Mouse (Mus musculus): ENCODE data around the gene Ly86.
A peak's percentile ranks its signal among the peaks of the same experiment; 100 is the strongest.

The Ly86 gene

GRCm38 (mm10) chr13:37432653-37433052 is 87.6 kb downstream of the Ly86 start:
- no peak for DNase-seq (ENCODE audit: low read depth)

DNA sequence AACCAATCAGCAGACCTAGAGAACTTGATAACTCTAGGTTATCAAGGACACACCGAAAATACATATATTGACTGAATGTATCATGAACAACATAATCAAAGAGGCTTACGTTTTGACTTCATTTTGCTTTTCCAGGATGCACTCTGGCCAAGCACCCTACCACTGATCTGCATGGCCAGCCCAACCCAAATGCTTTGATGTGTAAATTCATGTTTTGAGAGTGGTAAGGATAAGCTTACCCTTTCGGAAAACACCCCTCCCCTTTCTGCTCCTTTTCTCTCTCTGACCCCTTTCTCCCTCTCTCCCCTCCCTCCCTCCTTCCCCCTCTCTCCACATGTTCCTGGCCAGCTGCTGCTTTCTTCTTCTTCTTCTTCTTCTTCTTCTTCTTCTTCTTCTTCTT is 88.1 kb downstream of the Ly86 start:
- no peak for DNase-seq (ENCODE audit: low read depth)

DNA sequence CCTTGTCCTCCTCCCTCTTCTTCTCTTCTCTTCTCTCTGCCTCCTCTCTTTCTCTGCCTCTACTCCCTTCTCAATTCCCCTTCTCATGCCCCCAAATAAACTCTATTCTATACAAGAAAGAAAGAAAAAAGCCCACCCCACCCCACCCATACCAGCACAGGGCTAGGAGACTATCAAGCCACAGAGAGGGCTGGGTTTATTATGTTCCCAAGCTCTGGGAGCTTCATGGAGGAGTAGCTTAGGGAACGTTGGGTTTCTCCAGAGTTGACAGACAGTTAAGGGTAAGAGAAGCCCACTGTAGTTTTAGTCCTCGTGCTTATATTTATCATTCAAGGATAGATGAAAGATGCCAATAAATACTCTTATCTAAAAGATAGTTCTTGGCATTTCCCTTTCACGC is 88.7 kb downstream of the Ly86 start:
- DNase-seq (ENCODE audit: low read depth) = no peak

DNA sequence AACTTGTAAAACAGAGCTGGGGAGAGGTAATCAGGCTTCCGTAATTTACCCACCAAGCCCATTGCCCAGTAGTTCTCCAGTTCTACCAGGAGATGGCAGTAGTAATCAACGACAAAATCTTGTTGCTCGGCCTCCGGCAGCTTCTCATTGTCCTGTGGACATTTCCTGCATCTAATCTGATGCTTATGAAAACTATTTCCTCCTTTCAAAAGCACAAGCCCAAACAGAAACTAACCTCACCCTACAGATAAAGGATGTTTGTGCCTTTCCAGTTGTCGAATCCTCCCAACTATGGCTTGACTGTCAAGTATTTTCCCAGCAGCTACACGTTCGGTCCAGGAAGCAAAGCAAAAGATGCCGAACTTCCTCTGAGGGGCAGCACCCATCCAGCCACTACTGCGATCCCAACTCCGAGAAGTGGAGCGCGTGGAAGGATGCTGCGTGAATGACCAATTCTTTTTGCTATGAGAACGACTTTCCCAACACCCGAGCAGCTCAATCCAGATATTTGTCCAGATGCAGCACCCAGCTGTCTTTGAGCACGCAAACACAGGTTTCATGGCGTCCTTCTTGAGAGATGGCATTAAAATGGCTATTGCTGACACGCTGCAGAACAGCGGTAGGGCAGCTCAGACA is 89.2 kb downstream of the Ly86 start:
- DNase-seq (ENCODE audit: low read depth) = peak; percentile 58

DNA sequence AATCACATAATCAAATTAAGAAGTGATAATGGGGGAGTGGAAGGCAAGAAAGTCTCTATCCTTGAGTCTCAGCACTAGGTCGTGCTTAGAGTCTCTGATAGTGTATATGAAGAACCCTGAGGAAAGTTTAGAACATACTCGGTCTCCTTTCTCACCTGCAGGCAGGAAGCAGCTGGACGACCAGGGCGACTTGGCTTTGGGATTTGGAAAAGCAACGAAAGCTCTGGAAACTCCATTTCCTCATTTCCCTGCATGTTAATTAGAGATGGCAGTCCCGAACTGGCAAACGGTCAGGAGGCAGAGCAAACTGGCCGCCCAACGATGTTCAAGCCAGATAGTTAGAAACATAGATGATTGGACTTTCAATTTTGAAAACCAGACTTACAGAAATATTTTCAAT is 89.8 kb downstream of the Ly86 start:
- DNase-seq (ENCODE audit: low read depth) = no peak

DNA sequence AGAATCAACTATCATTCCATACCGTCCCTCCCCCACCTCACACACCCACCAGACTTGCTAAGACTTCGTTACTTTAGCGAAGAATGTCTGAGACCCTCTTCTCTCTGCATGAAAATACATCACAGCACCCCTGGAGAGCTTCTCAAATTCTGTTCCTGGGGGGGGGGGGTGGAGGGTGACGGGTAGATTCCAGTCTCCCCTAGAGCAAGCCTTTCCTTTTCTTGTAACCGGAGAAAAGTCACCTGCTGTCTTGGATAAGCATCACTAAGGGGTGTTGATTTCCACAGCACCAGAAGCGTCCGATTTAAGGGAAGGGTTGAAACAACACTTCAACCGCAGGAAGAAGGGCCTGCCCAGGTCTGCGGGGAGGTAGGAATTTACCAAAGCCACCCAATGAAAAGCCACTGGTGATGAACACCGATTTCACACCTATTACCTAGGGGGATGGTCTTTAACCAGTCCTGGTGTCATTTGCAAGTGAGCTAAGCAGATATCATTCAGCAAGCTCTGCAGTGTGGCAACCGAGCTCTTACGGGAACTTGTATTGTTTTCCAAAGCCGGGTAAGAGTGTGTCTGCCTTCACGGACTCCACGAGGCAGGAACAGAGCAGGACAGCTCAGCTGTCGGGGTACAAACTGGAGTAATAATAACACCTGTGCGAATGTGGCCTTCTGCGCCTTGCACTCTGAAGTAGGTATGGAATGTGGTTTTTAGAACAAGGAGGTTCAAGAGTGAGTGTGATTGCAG is 91.4 kb downstream of the Ly86 start:
- no peak for DNase-seq (ENCODE audit: low read depth)

DNA sequence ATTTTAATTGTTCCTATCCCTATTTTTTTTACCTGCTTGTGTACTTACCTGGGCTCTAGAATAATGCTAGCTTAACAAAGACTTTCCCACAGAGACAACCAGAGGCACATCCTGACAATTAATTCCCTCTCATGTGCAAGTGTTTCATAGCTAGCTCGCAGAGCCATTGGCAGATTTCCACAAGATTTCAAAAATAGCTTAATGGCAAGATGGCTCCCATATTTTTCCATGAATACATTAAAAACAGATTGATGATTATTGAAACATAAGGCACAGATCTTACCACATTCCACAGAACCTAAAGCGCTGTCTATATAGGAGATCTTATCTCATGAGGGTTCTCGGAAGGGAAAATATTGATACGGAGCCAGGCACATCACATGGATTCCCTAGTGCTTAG is 93.8 kb downstream of the Ly86 start:
- no peak for DNase-seq (ENCODE audit: low read depth)

- no peak for DNase-seq (ENCODE audit: low read depth)
Observed at GRCm38 (mm10) chr13:37439477-37439876, 94.5 kb downstream of the Ly86 start.

GRCm38 (mm10) chr13:37439941-37440340 is 94.9 kb downstream of the Ly86 start:
- DNase-seq (ENCODE audit: low read depth) = no peak

- DNase-seq (ENCODE audit: low read depth) = peak; percentile 78
Observed at GRCm38 (mm10) chr13:37440593-37441307, 95.7 kb downstream of the Ly86 start.

DNA sequence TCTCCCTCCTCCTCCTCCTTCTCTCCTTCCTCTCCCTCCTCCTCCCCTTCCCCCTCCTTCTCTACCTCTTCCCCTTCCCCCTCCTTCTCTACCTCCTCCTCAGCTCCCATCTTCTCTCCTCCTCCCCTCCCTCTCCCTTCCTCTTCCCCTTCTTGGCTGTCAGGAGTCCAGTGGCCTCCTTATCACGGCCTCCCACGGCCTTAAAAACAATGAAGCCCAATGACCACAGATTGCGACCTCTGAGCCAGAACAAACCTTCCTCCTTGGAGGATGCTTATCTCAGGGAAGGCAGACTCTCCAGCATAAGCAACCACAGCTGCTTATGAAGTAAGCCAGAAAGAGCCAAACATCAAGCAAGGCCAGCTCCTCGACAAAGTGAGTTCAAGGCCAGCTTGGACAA is 97.0 kb downstream of the Ly86 start:
- DNase-seq (ENCODE audit: low read depth) = no peak

- DNase-seq (ENCODE audit: low read depth) = no peak
Observed at GRCm38 (mm10) chr13:37442531-37442930, 97.5 kb downstream of the Ly86 start.

- no peak for DNase-seq (ENCODE audit: low read depth)
Observed at GRCm38 (mm10) chr13:37446699-37447258, 101.8 kb downstream of the Ly86 start.

GRCm38 (mm10) chr13:37451021-37451420 is 106.0 kb downstream of the Ly86 start:
- DNase-seq (ENCODE audit: low read depth) = no peak

- DNase-seq (ENCODE audit: low read depth) = peak; percentile 62
Observed at GRCm38 (mm10) chr13:37451471-37451870, 106.5 kb downstream of the Ly86 start.

GRCm38 (mm10) chr13:37452022-37452941 is 107.3 kb downstream of the Ly86 start:
- DNase-seq (ENCODE audit: low read depth) = peak; percentile 54

- peak; percentile 75 for DNase-seq (ENCODE audit: low read depth)
Observed at GRCm38 (mm10) chr13:37453203-37453602, 108.2 kb downstream of the Ly86 start.

- DNase-seq (ENCODE audit: low read depth) = no peak
Observed at GRCm38 (mm10) chr13:37454356-37454755, 109.3 kb downstream of the Ly86 start.

DNA sequence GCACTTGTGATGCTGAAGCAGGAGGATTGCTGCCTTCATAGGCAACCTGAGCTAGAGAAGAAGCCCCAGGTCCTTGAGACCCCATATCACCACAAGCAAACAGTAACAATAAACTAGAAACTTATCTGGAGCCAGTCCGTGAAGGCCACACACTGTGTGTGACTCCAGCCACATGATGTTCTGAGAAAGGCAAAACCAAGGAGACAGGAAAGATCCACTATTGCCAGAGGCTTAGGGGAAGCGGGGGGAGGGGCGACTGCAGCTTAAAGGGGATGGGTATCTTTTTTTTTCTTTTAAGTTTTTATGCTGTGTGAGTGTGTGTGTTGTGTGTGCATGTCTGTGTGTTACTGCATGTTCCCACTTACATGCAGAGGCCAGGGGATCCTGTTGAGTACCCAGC is 110.6 kb downstream of the Ly86 start:
- DNase-seq (ENCODE audit: low read depth) = no peak

- peak; percentile 49 for DNase-seq (ENCODE audit: low read depth)
Observed at GRCm38 (mm10) chr13:37457007-37457827, 112.2 kb downstream of the Ly86 start.

DNA sequence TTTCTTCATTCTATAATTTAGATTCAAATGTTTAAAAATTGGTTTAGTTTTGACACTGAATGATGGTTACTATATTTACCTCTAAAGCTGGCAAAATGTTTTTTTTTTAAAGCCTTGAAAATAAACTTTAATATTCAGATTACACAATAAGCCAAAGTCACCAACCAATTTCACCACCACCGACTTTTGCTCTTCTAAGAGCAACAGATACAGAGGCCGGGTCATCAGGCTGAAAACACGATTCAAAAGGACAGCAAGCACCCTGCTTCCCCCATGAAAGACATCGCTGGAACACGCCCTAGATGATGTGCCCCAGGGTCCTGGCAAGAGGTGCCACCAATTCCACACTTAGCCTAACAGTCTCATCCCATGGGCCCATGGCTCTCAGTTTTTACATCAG is 113.5 kb downstream of the Ly86 start:
- no peak for DNase-seq (ENCODE audit: low read depth)
